Mouse (Mus musculus) MEL (cell line): ENCODE measurements around the gene Rgs9bp. TPM values are rescaled to one million over a fixed set of nuclear protein-coding genes. Genes with fewer than 3 reads are reported as not detected.

ENCODE experiments used
- DNase-seq: peaks from one replicate; pipeline ENCODE4 v3.0.0; 2011; ENCODE audit warnings: low read depth, low spot score
- H3K27ac ChIP-seq: 2 replicates; pipeline ENCODE4 v1.5.1; 2012; ENCODE audit warnings: low read depth, mild to moderate bottlenecking, control low read depth, low read length, moderate library complexity; ENCODE audit not compliant: control insufficient read depth
- H3K27me3 ChIP-seq, 2 experiments: fragments of 150-350 bp in 1 of 2; sonication (generic) in 1 of 2; 2 replicates each; pipeline ENCODE4 v1.6.1; 2012; ENCODE audit warnings: low read length in 2 of 2, mild to moderate bottlenecking in 2 of 2, improper control_type of control experiment in 1 of 2, moderate library complexity in 1 of 2; ENCODE audit not compliant: insufficient read depth in 2 of 2, control insufficient read depth in 1 of 2
- H3K36me3 ChIP-seq, 2 experiments: 2 replicates each; pipeline ENCODE4 v1.6.1; 2012 to 2014; ENCODE audit warnings: low read length in 2 of 2, improper control_type of control experiment in 1 of 2, inconsistent platforms in 1 of 2, mild to moderate bottlenecking in 1 of 2; ENCODE audit not compliant: insufficient read depth in 2 of 2, control insufficient read depth in 1 of 2
- H3K4me1 ChIP-seq, 2 experiments: fragments of 150-350 bp in 1 of 2; sonication (generic) in 1 of 2; 2 replicates each; pipeline ENCODE4 v1.6.1; 2012; ENCODE audit warnings: low read length in 2 of 2, improper control_type of control experiment in 1 of 2, mild to moderate bottlenecking in 1 of 2; ENCODE audit not compliant: insufficient read depth in 2 of 2, control insufficient read depth in 1 of 2
- H3K4me3 ChIP-seq, 2 experiments: fragments of 150-350 bp in 1 of 2; sonication (generic) in 1 of 2; 2 replicates each; pipeline ENCODE4 v1.5.1; 2012; ENCODE audit warnings: low read depth in 2 of 2, low read length in 2 of 2, mild to moderate bottlenecking in 2 of 2, moderate library complexity in 2 of 2, control low read depth in 1 of 2, improper control_type of control experiment in 1 of 2; ENCODE audit not compliant: control insufficient read depth in 1 of 2, insufficient read depth in 1 of 2
- H3K79me2 ChIP-seq: 2 replicates; pipeline ENCODE4 v1.6.1; 2012; ENCODE audit warnings: mild to moderate bottlenecking, low read length, moderate library complexity; ENCODE audit not compliant: control insufficient read depth, poor library complexity, insufficient read depth
- H3K9ac ChIP-seq: 2 replicates; pipeline ENCODE4 v1.6.1; 2012; ENCODE audit warnings: low read depth, mild to moderate bottlenecking, control low read depth, low read length, moderate library complexity; ENCODE audit not compliant: control insufficient read depth, poor library complexity, severe bottlenecking
- H3K9me3 ChIP-seq: fragments of 150-350 bp; sonication (generic); replicated peaks from 2 replicates; pipeline ENCODE4 v1.6.1; 2012; ENCODE audit warnings: mild to moderate bottlenecking, low read length, improper control_type of control experiment, moderate library complexity; ENCODE audit not compliant: insufficient read depth
- BHLHE40 ChIP-seq: IDR thresholded peaks from 2 replicates; pipeline ENCODE4 v1.6.1; 2012; ENCODE audit warnings: low read depth, mild to moderate bottlenecking, inconsistent platforms, low read length, improper control_type of control experiment, borderline replicate concordance
- CHD1 ChIP-seq: IDR thresholded peaks from 2 replicates; pipeline ENCODE4 v1.6.1; 2012; ENCODE audit warnings: low read depth, mild to moderate bottlenecking, inconsistent platforms, low read length, improper control_type of control experiment
- CHD2 ChIP-seq: IDR thresholded peaks from 2 replicates; pipeline ENCODE4 v1.6.1; 2011; ENCODE audit warnings: low read length, improper control_type of control experiment
- CTCF ChIP-seq, 3 experiments: IDR thresholded peaks in 2 of 3; conservative IDR thresholded peaks in 1 of 3; 2 replicates each; pipeline ENCODE4 v1.5.1; 2011 to 2012; ENCODE audit warnings: low read length in 3 of 3, low read depth in 2 of 3, mild to moderate bottlenecking in 2 of 3, improper control_type of control experiment in 1 of 3, inconsistent platforms in 1 of 3, mixed read lengths in 1 of 3, moderate library complexity in 1 of 3; ENCODE audit not compliant: control insufficient read depth in 1 of 3, insufficient read depth in 1 of 3, poor library complexity in 1 of 3, severe bottlenecking in 1 of 3
- E2F4 ChIP-seq: IDR thresholded peaks from 2 replicates; pipeline ENCODE4 v1.6.1; 2011; ENCODE audit warnings: low read depth, low read length, improper control_type of control experiment, borderline replicate concordance
- ELF1 ChIP-seq: IDR thresholded peaks from 2 replicates; pipeline ENCODE4 v1.6.1; 2014; ENCODE audit warnings: low read depth, mild to moderate bottlenecking, inconsistent platforms, low read length, improper control_type of control experiment, moderate library complexity
- ETS1 ChIP-seq: IDR thresholded peaks from 2 replicates; pipeline ENCODE4 v1.6.1; 2012; ENCODE audit warnings: low read depth, mild to moderate bottlenecking, inconsistent platforms, low read length, improper control_type of control experiment, moderate library complexity
- GABPA ChIP-seq: IDR thresholded peaks from 2 replicates; pipeline ENCODE4 v1.6.1; 2012; ENCODE audit warnings: low read depth, mild to moderate bottlenecking, inconsistent platforms, low read length, improper control_type of control experiment, moderate library complexity
- GATA1 ChIP-seq: IDR thresholded peaks from 2 replicates; pipeline ENCODE4 v1.6.1; 2011; ENCODE audit warnings: low read depth, low read length, improper control_type of control experiment
- HCFC1 ChIP-seq: IDR thresholded peaks from 2 replicates; pipeline ENCODE4 v1.6.1; 2012; ENCODE audit warnings: low read depth, mild to moderate bottlenecking, inconsistent platforms, low read length, improper control_type of control experiment, moderate library complexity
- JUND ChIP-seq: IDR thresholded peaks from 2 replicates; pipeline ENCODE4 v1.6.1; 2011; ENCODE audit warnings: low read depth, mild to moderate bottlenecking, improper control_type of control experiment, low read length
- KAT2A ChIP-seq: conservative IDR thresholded peaks from 2 replicates; pipeline ENCODE4 v1.6.1; 2012; ENCODE audit warnings: low read depth, low read length, improper control_type of control experiment, inconsistent platforms
- MAFK ChIP-seq: IDR thresholded peaks from 2 replicates; pipeline ENCODE4 v1.6.1; 2011; ENCODE audit warnings: low read depth, mild to moderate bottlenecking, low read length, improper control_type of control experiment, borderline replicate concordance
- MAX ChIP-seq: IDR thresholded peaks from 2 replicates; pipeline ENCODE4 v1.6.1; 2011; ENCODE audit warnings: low read length, improper control_type of control experiment
- MEF2A ChIP-seq: IDR thresholded peaks from 2 replicates; pipeline ENCODE4 v1.6.1; 2014; ENCODE audit warnings: low read depth, mild to moderate bottlenecking, inconsistent platforms, low read length, improper control_type of control experiment; ENCODE audit not compliant: poor library complexity, insufficient replicate concordance, severe bottlenecking; ENCODE audit errors: extremely low read depth
- MXI1 ChIP-seq: IDR thresholded peaks from 2 replicates; pipeline ENCODE4 v1.6.1; 2011; ENCODE audit warnings: mild to moderate bottlenecking, low read depth, low read length, improper control_type of control experiment
- MYB ChIP-seq: IDR thresholded peaks from 2 replicates; pipeline ENCODE4 v1.6.1; 2011; ENCODE audit warnings: mild to moderate bottlenecking, low read depth, low read length, improper control_type of control experiment
- MYC ChIP-seq: IDR thresholded peaks from 2 replicates; pipeline ENCODE4 v1.6.1; 2011; ENCODE audit warnings: low read depth, mild to moderate bottlenecking, low read length, improper control_type of control experiment, moderate library complexity
- NRF1 ChIP-seq: IDR thresholded peaks from 2 replicates; pipeline ENCODE4 v1.6.1; 2014; ENCODE audit warnings: low read depth, mild to moderate bottlenecking, inconsistent platforms, low read length, improper control_type of control experiment, moderate library complexity; ENCODE audit not compliant: poor library complexity, insufficient read depth, severe bottlenecking
- POLR2A ChIP-seq, 2 experiments: IDR thresholded peaks; 2 replicates each; pipeline ENCODE4 v1.6.1; 2011 to 2012; ENCODE audit warnings: low read length in 2 of 2, mild to moderate bottlenecking in 2 of 2, control low read depth in 1 of 2, improper control_type of control experiment in 1 of 2, low read depth in 1 of 2, moderate library complexity in 1 of 2; ENCODE audit not compliant: control insufficient read depth in 1 of 2, insufficient read depth in 1 of 2, poor library complexity in 1 of 2
- POLR2AphosphoS2 ChIP-seq: IDR thresholded peaks from 2 replicates; pipeline ENCODE4 v1.6.1; 2011; ENCODE audit warnings: low read length, improper control_type of control experiment
- POLR2AphosphoS5 ChIP-seq: IDR thresholded peaks from 2 replicates; pipeline ENCODE4 v1.6.1; 2012; ENCODE audit warnings: low read depth, borderline replicate concordance, mild to moderate bottlenecking, inconsistent platforms, low read length, moderate library complexity, mixed read lengths
- RAD21 ChIP-seq: IDR thresholded peaks from 2 replicates; pipeline ENCODE4 v1.6.1; 2011; ENCODE audit warnings: mild to moderate bottlenecking, low read depth, low read length, improper control_type of control experiment
- RCOR1 ChIP-seq: IDR thresholded peaks from 2 replicates; pipeline ENCODE4 v1.6.1; 2012; ENCODE audit warnings: low read depth, mild to moderate bottlenecking, inconsistent platforms, low read length, improper control_type of control experiment
- SIN3A ChIP-seq: IDR thresholded peaks from 2 replicates; pipeline ENCODE4 v1.6.1; 2012; ENCODE audit warnings: low read length, improper control_type of control experiment, inconsistent platforms
- SMC3 ChIP-seq: IDR thresholded peaks from 2 replicates; pipeline ENCODE4 v1.6.1; 2011; ENCODE audit warnings: low read depth, low read length, improper control_type of control experiment
- TBP ChIP-seq: IDR thresholded peaks from 2 replicates; pipeline ENCODE4 v1.8.0; 2011; ENCODE audit warnings: low read depth, low read length, improper control_type of control experiment
- TCF12 ChIP-seq: IDR thresholded peaks from 2 replicates; pipeline ENCODE4 v1.6.1; 2014; ENCODE audit warnings: low read depth, mild to moderate bottlenecking, inconsistent platforms, low read length, improper control_type of control experiment, moderate library complexity
- UBTF ChIP-seq: IDR thresholded peaks from 2 replicates; pipeline ENCODE4 v1.6.1; 2012; ENCODE audit warnings: low read depth, mild to moderate bottlenecking, inconsistent platforms, low read length, improper control_type of control experiment, moderate library complexity, borderline replicate concordance; ENCODE audit not compliant: insufficient read depth
- USF1 ChIP-seq: IDR thresholded peaks from 2 replicates; pipeline ENCODE4 v1.6.1; 2014; ENCODE audit warnings: low read depth, mild to moderate bottlenecking, inconsistent platforms, low read length, improper control_type of control experiment, moderate library complexity
- USF2 ChIP-seq, 2 experiments: IDR thresholded peaks; 2 replicates each; pipeline ENCODE4 v1.6.1; 2011 to 2012; ENCODE audit warnings: improper control_type of control experiment in 2 of 2, low read length in 2 of 2, borderline replicate concordance in 1 of 2, inconsistent platforms in 1 of 2, low read depth in 1 of 2, mild to moderate bottlenecking in 1 of 2; ENCODE audit not compliant: insufficient read depth in 1 of 2
- ZC3H11A ChIP-seq: IDR thresholded peaks from 2 replicates; pipeline ENCODE4 v1.6.1; 2012; ENCODE audit warnings: low read depth, mild to moderate bottlenecking, inconsistent platforms, low read length, improper control_type of control experiment
- ZKSCAN1 ChIP-seq: IDR thresholded peaks from 2 replicates; pipeline ENCODE4 v1.6.1; 2012; ENCODE audit warnings: low read depth, mild to moderate bottlenecking, inconsistent platforms, low read length, improper control_type of control experiment, moderate library complexity
- ZNF384 ChIP-seq: IDR thresholded peaks from 2 replicates; pipeline ENCODE4 v1.6.1; 2012; ENCODE audit warnings: low read depth, mild to moderate bottlenecking, inconsistent platforms, low read length, improper control_type of control experiment
- polyA plus RNA-seq, 2 experiments: library from polyadenylated mRNA; stranded (reverse) in 1 of 2; unstranded in 1 of 2; fragments of >175 nt in 1 of 2; fragments of >200 nt in 1 of 2; gene quantifications; 2 replicates each; pipeline versions ENCODE4 v1.2.1 to v1.2.4; 2012; ENCODE audit warnings: low replicate concordance in 2 of 2, low read depth in 1 of 2; ENCODE audit not compliant: insufficient read length in 2 of 2, insufficient read depth in 1 of 2, missing spikeins in 1 of 2
- total RNA-seq: library from RNA; depleted of rRNA; stranded (reverse); fragments of 300-350 nt; gene quantifications from 2 replicates; pipeline ENCODE4 v1.2.3, GENCODE M21; 2012

The Rgs9bp gene
- total and polyA plus RNA-seq, 3 experiments: 0.12 to 0.43 TPM; not detected in 1

GRCm38 (mm10) chr7:35545881-35546280 lies 39.5 kb downstream of the Rgs9bp start:
- H3K27ac ChIP-seq: no peak overlapping the region

GRCm38 (mm10) chr7:35537562-35537961 lies 47.8 kb downstream of the Rgs9bp start, which contains the start of gene Tdrd12:
TSS of gene Tdrd12 (minus strand) at chr7:35537745.
- H3K9ac ChIP-seq: no peak within 1 kb of the TSS
- H3K27ac ChIP-seq: no peak within 1 kb of the TSS
- H3K79me2 ChIP-seq: no peaks in the 10 kb centered on the region
- H3K9me3 ChIP-seq: no peaks in the 10 kb centered on the region
- no peak within 1 kb of the TSS for H3K4me3 ChIP-seq
- H3K27me3 ChIP-seq: no peaks in the 10 kb centered on the region
- DNase-seq: peak; percentile 20
- no peaks in the 10 kb centered on the region for H3K4me1 ChIP-seq
- H3K36me3 ChIP-seq: no peaks in the 10 kb centered on the region
- TF ChIP-seq CTCF (IDR thresholded peaks at IDR 0.05 in 2 of 3, conservative IDR thresholded peaks at IDR 0.05 in 1 of 3; ENCODE audit: control insufficient read depth in 1 of 3, insufficient read depth in 1 of 3, low read depth in 2 of 3, low read length in 3 of 3, poor library complexity in 1 of 3, severe bottlenecking in 1 of 3) (peak; percentile 27 to 56 (median 42); a peak in 4 of 6 replicates), TCF12 (no peak), NRF1 (no peak)

More at GRCm38 (mm10) chr7:35545881-35546280, 39.5 kb downstream of the Rgs9bp start:
- peak; percentile 86 for DNase-seq
- H3K9ac ChIP-seq: no peak overlapping the region
- no peaks in the 10 kb centered on the region for H3K27me3 ChIP-seq
- H3K4me3 ChIP-seq: no peak overlapping the region
- H3K79me2 ChIP-seq: no peaks in the 10 kb centered on the region
- peaks cover 0 to 10% of the 10 kb centered on the region in 2 experiments; a peak in 2 of 4 replicates for H3K36me3 ChIP-seq
- no peaks in the 10 kb centered on the region for H3K9me3 ChIP-seq
- H3K4me1 ChIP-seq: no peaks in the 10 kb centered on the region
- no peak for TF ChIP-seq TBP
- no peak for TF ChIP-seq MYC
- no peak for TF ChIP-seq SIN3A
- no peak for TF ChIP-seq POLR2AphosphoS5
- TF ChIP-seq RAD21: peak; percentile 75
- no peak for TF ChIP-seq UBTF
- no peak for TF ChIP-seq GABPA
- no peak for TF ChIP-seq HCFC1
- TF ChIP-seq CHD1: no peak
- no peak for TF ChIP-seq MXI1
- TF ChIP-seq GATA1: no peak
- peak; percentile 90 for TF ChIP-seq SMC3
- peak; percentile 82 to 96 (median 93) for TF ChIP-seq CTCF (IDR thresholded peaks at IDR 0.05 in 2 of 3, conservative IDR thresholded peaks at IDR 0.05 in 1 of 3; ENCODE audit: control insufficient read depth in 1 of 3, insufficient read depth in 1 of 3, low read depth in 2 of 3, low read length in 3 of 3, poor library complexity in 1 of 3, severe bottlenecking in 1 of 3)
- TF ChIP-seq E2F4: no peak
- TF ChIP-seq MEF2A: no peak
- no peak for TF ChIP-seq KAT2A
- no peak for TF ChIP-seq RCOR1
- TF ChIP-seq TCF12: no peak
- TF ChIP-seq ZKSCAN1: no peak
- TF ChIP-seq MAX: no peak
- no peak for TF ChIP-seq USF1
- peak; percentile 59; the same call in 1 of the 2 replicates for TF ChIP-seq ZC3H11A
- no peak for TF ChIP-seq ZNF384
- no peak for TF ChIP-seq CHD2
- 0 out of 2 replicates have a peak, but pooled peaks have one; percentile 11 for TF ChIP-seq JUND
- no peak for TF ChIP-seq ELF1
- no peak for TF ChIP-seq MYB
- no peak for TF ChIP-seq ETS1
- no peak for TF ChIP-seq POLR2AphosphoS2
- TF ChIP-seq BHLHE40: no peak
- TF ChIP-seq MAFK: no peak
- peak in 1 of 2 experiments; percentile 23; a peak in 1 of 4 replicates for TF ChIP-seq POLR2A (IDR thresholded peaks at IDR 0.05; ENCODE audit: control insufficient read depth in 1 of 2, insufficient read depth in 1 of 2, low read depth in 1 of 2, low read length in 2 of 2, poor library complexity in 1 of 2)
- TF ChIP-seq USF2 (IDR thresholded peaks at IDR 0.05; ENCODE audit: borderline replicate concordance in 1 of 2, insufficient read depth in 1 of 2, low read depth in 1 of 2, low read length in 2 of 2): no peak
